Mouse (Mus musculus): ENCODE results near the gene Card10. TPM values are rescaled to one million over a fixed set of nuclear protein-coding genes. Genes with fewer than 3 reads are reported as not detected.

The Card10 gene
- polyA plus RNA-seq, 1 experiment from 2014 or later = 10.2 TPM

GRCm38 (mm10) chr15:78809739-78810138 is 6.9 kb upstream of the Card10 start:
- 0 out of 2 replicates have a peak, but pooled peaks cover 3% of the 10 kb centered on the region for H3K27me3 ChIP-seq (ENCODE audit: control insufficient read depth, insufficient read depth, low read length)
- 49% methylated on average over 9 of the region's 9 CpGs for WGBS
- ATAC-seq (ENCODE audit: low FRiP score, low TSS enrichment) = no peak

GRCm38 (mm10) chr15:78808980-78809379 is 6.1 kb upstream of the Card10 start:
- Histone ChIP-seq H3K4me1 (ENCODE audit: control insufficient read depth, insufficient read depth, low read length) (peaks cover 31% of the 10 kb centered on the region), H3K4me3 (ENCODE audit: low read length) (no peak overlapping the region), H3K4me2 (replicated peaks; ENCODE audit: low read depth, low read length) (no peak overlapping the region), H3K27ac (ENCODE audit: low read depth, low read length) (no peak overlapping the region), H3K36me3 (ENCODE audit: control insufficient read depth, insufficient read depth, low read length) (no peaks in the 10 kb centered on the region), H3K9me3 (ENCODE audit: control insufficient read depth, low read length) (no peaks in the 10 kb centered on the region), H3K9ac (ENCODE audit: low read depth, low read length) (no peak overlapping the region), H3K27me3 (ENCODE audit: control insufficient read depth, insufficient read depth, low read length) (peaks cover 5% of the 10 kb centered on the region; the same call in 1 of the 2 replicates)
- ATAC-seq (ENCODE audit: low FRiP score, low TSS enrichment) = no peak
- WGBS = 79% methylated on average over 2 of the region's 2 CpGs

More at GRCm38 (mm10) chr15:78809739-78810138, 6.9 kb upstream of the Card10 start:
- Histone ChIP-seq H3K9me3 (ENCODE audit: control insufficient read depth, low read length) (no peaks in the 10 kb centered on the region), H3K4me3 (ENCODE audit: low read length) (no peak overlapping the region), H3K4me2 (replicated peaks; ENCODE audit: low read depth, low read length) (no peak overlapping the region), H3K27ac (ENCODE audit: low read depth, low read length) (no peak overlapping the region), H3K9ac (ENCODE audit: low read depth, low read length) (no peak overlapping the region), H3K36me3 (ENCODE audit: control insufficient read depth, insufficient read depth, low read length) (no peaks in the 10 kb centered on the region), H3K4me1 (ENCODE audit: control insufficient read depth, insufficient read depth, low read length) (peaks cover 25% of the 10 kb centered on the region)

DNA sequence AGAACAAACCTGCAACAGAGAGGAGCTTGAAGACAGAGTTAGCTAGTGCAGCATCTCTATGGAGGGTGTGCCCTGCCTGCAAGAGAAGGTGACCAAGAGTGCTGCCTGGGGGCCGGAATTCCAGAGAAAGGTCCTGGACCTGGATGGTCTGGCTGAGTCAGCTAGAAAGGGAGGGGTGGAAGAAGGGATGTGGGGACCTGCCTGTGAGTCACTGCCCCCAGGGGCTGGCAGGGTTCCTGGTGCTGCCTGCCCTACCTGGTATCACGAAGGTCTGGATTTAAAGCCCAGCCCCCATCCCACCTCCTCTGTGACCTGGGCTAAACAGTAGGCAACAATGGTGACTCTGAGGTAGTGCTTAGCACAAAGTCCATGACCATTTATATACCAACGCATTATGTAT is 4.3 kb upstream of the Card10 start:
- WGBS = 71% methylated on average over 3 of the region's 3 CpGs
- Histone ChIP-seq H3K9me3 (ENCODE audit: control insufficient read depth, low read length) (no peaks in the 10 kb centered on the region), H3K4me1 (ENCODE audit: control insufficient read depth, insufficient read depth, low read length) (peaks cover 48% of the 10 kb centered on the region), H3K27ac (ENCODE audit: low read depth, low read length) (peak overlapping the region; percentile 24; the same call in 1 of the 2 replicates), H3K4me2 (replicated peaks; ENCODE audit: low read depth, low read length) (no peak overlapping the region), H3K9ac (ENCODE audit: low read depth, low read length) (no peak overlapping the region), H3K4me3 (ENCODE audit: low read length) (no peak overlapping the region), H3K27me3 (ENCODE audit: control insufficient read depth, insufficient read depth, low read length) (peaks cover 17% of the 10 kb centered on the region), H3K36me3 (ENCODE audit: control insufficient read depth, insufficient read depth, low read length) (no peaks in the 10 kb centered on the region)
- ATAC-seq (ENCODE audit: low FRiP score, low TSS enrichment) = no peak

DNA sequence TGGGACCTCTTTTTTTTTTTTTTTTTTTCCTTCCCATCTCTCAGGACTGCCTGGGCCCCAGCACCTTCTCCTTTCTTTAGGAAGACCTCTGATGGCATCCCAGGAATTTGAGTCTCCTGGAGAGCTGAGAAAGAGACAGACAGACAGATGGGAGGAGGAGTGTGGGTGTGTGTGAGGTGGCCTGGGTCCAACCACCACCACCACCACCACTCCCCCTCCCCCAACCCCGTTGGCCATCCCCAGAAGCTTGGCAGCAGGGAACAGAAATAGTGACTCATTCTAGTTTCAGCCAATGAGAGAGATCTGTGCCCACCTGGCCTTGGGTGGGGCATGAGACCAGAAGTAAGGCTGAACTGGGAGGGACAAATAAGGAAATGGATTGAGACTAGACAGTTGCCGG is 3.8 kb upstream of the Card10 start:
- peaks cover 21% of the 10 kb centered on the region for H3K27me3 ChIP-seq (ENCODE audit: control insufficient read depth, insufficient read depth, low read length)
- no peak overlapping the region for H3K4me2 ChIP-seq (replicated peaks; ENCODE audit: low read depth, low read length)
- no peak overlapping the region for H3K9ac ChIP-seq (ENCODE audit: low read depth, low read length)
- peaks cover 53% of the 10 kb centered on the region for H3K4me1 ChIP-seq (ENCODE audit: control insufficient read depth, insufficient read depth, low read length)
- no peak for ATAC-seq (ENCODE audit: low FRiP score, low TSS enrichment)
- no peaks in the 10 kb centered on the region for H3K9me3 ChIP-seq (ENCODE audit: control insufficient read depth, low read length)
- WGBS = 41% methylated on average over 2 of the region's 2 CpGs
- peak overlapping the region; percentile 24; the same call in 1 of the 2 replicates for H3K27ac ChIP-seq (ENCODE audit: low read depth, low read length)
- H3K4me3 ChIP-seq (ENCODE audit: low read length) = no peak overlapping the region
- no peaks in the 10 kb centered on the region for H3K36me3 ChIP-seq (ENCODE audit: control insufficient read depth, insufficient read depth, low read length)

DNA sequence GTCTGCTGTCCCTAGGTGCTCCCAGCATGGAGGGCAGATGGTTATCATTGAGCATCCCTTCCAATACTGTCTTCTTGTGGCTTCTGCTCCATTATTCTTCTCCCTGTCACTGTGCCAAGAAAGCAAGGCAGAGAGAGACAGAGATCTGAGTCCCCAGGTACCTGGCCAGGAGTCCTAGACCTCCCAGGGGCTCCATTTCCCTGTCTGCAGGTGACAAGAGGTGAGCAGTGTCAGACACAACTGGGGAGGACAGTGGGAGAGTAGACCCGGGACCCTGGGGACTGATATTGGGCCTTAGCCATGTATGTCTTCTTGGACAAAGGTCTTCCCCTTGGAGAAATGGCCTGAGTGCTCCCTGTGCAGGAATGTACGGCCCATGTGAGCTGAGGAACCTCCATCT is 2.5 kb upstream of the Card10 start:
- peaks cover 29% of the 10 kb centered on the region for H3K27me3 ChIP-seq (ENCODE audit: control insufficient read depth, insufficient read depth, low read length)
- no peak for ATAC-seq (ENCODE audit: low FRiP score, low TSS enrichment)
- no peak overlapping the region for H3K4me3 ChIP-seq (ENCODE audit: low read length)
- 79% methylated on average over 2 of the region's 2 CpGs for WGBS
- no peak overlapping the region for H3K4me2 ChIP-seq (replicated peaks; ENCODE audit: low read depth, low read length)
- H3K36me3 ChIP-seq (ENCODE audit: control insufficient read depth, insufficient read depth, low read length) = no peaks in the 10 kb centered on the region
- H3K9me3 ChIP-seq (ENCODE audit: control insufficient read depth, low read length) = no peaks in the 10 kb centered on the region
- no peak overlapping the region for H3K27ac ChIP-seq (ENCODE audit: low read depth, low read length)
- no peak overlapping the region for H3K9ac ChIP-seq (ENCODE audit: low read depth, low read length)
- H3K4me1 ChIP-seq (ENCODE audit: control insufficient read depth, insufficient read depth, low read length) = peaks cover 55% of the 10 kb centered on the region

- no peak for ATAC-seq (ENCODE audit: low FRiP score, low TSS enrichment)
- H3K4me1 ChIP-seq (ENCODE audit: control insufficient read depth, insufficient read depth, low read length) = peaks cover 55% of the 10 kb centered on the region
These were observed 1.5 kb upstream of the Card10 start for GRCm38 (mm10) chr15:78804326-78804725.

GRCm38 (mm10) chr15:78803499-78803900 is 658 bp upstream of the Card10 start:
- no peaks in the 10 kb centered on the region for H3K36me3 ChIP-seq (ENCODE audit: control insufficient read depth, insufficient read depth, low read length)
- H3K4me3 ChIP-seq (ENCODE audit: low read length) = no peak overlapping the region; the same call in 1 of the 2 replicates
- H3K9me3 ChIP-seq (ENCODE audit: control insufficient read depth, low read length) = no peaks in the 10 kb centered on the region
- no peak overlapping the region for H3K4me2 ChIP-seq (replicated peaks; ENCODE audit: low read depth, low read length)
- H3K27me3 ChIP-seq (ENCODE audit: control insufficient read depth, insufficient read depth, low read length) = peaks cover 32% of the 10 kb centered on the region
- WGBS = 3% methylated on average over 8 of the region's 8 CpGs
- H3K9ac ChIP-seq (ENCODE audit: low read depth, low read length) = no peak overlapping the region
- peak; percentile 3; the same call in 1 of the 2 replicates for ATAC-seq (ENCODE audit: low FRiP score, low TSS enrichment)
- H3K4me1 ChIP-seq (ENCODE audit: control insufficient read depth, insufficient read depth, low read length) = peaks cover 55% of the 10 kb centered on the region
- peak overlapping the region; percentile 77; the same call in 1 of the 2 replicates for H3K27ac ChIP-seq (ENCODE audit: low read depth, low read length)

More at GRCm38 (mm10) chr15:78804326-78804725, 1.5 kb upstream of the Card10 start:
- Histone ChIP-seq H3K36me3 (ENCODE audit: control insufficient read depth, insufficient read depth, low read length) (no peaks in the 10 kb centered on the region), H3K27me3 (ENCODE audit: control insufficient read depth, insufficient read depth, low read length) (peaks cover 29% of the 10 kb centered on the region), H3K4me3 (ENCODE audit: low read length) (no peak overlapping the region), H3K4me2 (replicated peaks; ENCODE audit: low read depth, low read length) (no peak overlapping the region), H3K9ac (ENCODE audit: low read depth, low read length) (peak overlapping the region; percentile 23; the same call in 1 of the 2 replicates), H3K9me3 (ENCODE audit: control insufficient read depth, low read length) (no peaks in the 10 kb centered on the region), H3K27ac (ENCODE audit: low read depth, low read length) (peak overlapping the region; percentile 77; the same call in 1 of the 2 replicates)
- WGBS = 3% methylated on average over 6 of the region's 6 CpGs

DNA sequence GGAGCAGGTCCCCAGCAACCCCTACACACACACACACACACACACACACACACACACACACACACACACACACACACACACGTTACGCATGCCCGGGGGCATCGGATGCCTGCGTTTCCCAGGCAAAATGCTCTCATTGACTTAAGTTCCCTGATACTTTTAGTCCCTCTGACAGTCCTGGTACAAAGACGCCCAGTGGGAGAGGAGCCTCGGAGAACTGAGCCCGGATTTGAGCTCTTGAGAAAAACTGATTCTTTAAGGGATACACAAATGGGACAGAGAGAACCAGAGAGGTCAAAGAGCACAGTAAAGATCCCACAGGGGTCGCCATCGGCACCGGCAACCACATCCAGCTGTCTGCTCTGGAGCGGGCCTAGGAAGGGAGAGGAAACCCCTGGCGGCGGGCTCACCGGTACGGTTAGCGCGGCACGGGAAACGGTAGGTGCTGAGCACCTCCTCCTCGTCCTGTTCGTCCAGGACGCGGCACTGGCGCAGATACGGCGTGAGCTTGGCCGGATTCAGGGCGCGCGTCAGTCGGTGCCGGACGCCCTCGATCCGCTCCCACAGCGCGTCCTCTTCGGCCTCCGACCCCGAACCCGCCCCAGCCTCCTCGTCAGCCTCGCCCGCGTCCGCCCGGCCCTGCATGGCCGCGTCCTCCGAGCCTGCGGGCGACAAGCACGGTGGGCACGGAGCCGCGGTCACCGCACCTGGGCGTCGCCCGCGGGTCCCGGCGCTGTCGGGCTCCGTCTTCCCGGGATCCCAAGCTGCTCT is 686 bp downstream of the Card10 start:
- Histone ChIP-seq H3K36me3 (ENCODE audit: control insufficient read depth, insufficient read depth, low read length) (no peaks in the 10 kb centered on the region), H3K4me1 (ENCODE audit: control insufficient read depth, insufficient read depth, low read length) (peaks cover 48% of the 10 kb centered on the region), H3K27ac (ENCODE audit: low read depth, low read length) (peak overlapping the region; percentile 82), H3K4me3 (ENCODE audit: low read length) (peak overlapping the region; percentile 59), H3K9me3 (ENCODE audit: control insufficient read depth, low read length) (no peaks in the 10 kb centered on the region), H3K27me3 (ENCODE audit: control insufficient read depth, insufficient read depth, low read length) (peaks cover 39% of the 10 kb centered on the region), H3K4me2 (replicated peaks; ENCODE audit: low read depth, low read length) (peak overlapping the region; percentile 78), H3K9ac (ENCODE audit: low read depth, low read length) (peak overlapping the region; percentile 67)
- WGBS = 4% methylated on average over 66 of the region's 67 CpGs
- peak; percentile 29; the same call in 1 of the 2 replicates for ATAC-seq (ENCODE audit: low FRiP score, low TSS enrichment)

DNA sequence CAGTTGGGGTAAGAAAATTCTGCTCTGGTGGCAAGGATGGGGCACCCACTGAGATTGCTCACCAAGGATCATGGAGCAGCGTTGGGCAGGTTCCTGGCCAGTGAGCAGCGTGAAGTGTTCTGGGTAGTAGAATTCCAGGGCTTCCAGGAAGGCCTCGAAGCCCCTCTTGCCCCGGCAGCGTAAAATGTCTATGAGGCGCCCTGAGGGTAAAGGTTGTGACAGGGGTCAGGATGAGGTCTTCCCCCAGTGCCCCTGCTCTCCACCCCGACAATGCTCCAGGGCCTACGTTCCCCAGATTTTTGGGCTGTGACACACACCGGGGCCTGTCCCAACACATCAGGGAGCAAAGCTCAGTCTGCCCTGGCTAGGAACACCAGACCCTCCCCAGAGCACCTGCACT is 1.3 kb downstream of the Card10 start:
- Histone ChIP-seq H3K27me3 (ENCODE audit: control insufficient read depth, insufficient read depth, low read length) (peaks cover 37% of the 10 kb centered on the region), H3K9me3 (ENCODE audit: control insufficient read depth, low read length) (no peaks in the 10 kb centered on the region), H3K36me3 (ENCODE audit: control insufficient read depth, insufficient read depth, low read length) (no peaks in the 10 kb centered on the region), H3K4me1 (ENCODE audit: control insufficient read depth, insufficient read depth, low read length) (peaks cover 48% of the 10 kb centered on the region), H3K4me2 (replicated peaks; ENCODE audit: low read depth, low read length) (peak overlapping the region; percentile 78), H3K4me3 (ENCODE audit: low read length) (peak overlapping the region; percentile 59), H3K9ac (ENCODE audit: low read depth, low read length) (peak overlapping the region; percentile 67; the same call in 1 of the 2 replicates), H3K27ac (ENCODE audit: low read depth, low read length) (no peak overlapping the region)
- no peak for ATAC-seq (ENCODE audit: low FRiP score, low TSS enrichment)
- 51% methylated on average over 9 of the region's 9 CpGs for WGBS

Data from kidney, embryonic 14.5 days (tissue).